Mouse (Mus musculus): ENCODE data around the gene Gm5269.

The Gm5269 gene

DNA sequence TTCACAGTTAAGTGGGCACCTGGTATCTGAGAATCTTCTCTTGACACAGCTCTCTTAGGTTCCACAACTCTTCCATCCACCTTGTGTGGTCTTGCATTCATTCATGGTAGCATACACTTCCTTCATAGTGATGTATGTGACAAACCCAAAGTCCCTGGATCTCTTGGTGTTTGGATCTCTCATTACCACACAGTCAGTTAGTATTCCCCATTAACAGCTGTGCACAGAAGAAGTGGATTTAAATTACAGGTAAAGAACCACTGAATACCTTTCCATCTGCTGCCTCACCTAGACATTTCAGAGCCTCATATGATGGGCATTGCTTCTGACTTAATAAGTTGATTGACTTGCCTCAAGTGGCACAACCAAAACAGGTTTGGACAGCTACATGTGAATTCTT is at the start of gene Gm5269:
TSS of gene Gm5269 (minus strand) at position 101 of the 400 bp plus-strand sequence.
- no peak for DNase-seq (ENCODE audit: low read depth, low spot score)

DNA sequence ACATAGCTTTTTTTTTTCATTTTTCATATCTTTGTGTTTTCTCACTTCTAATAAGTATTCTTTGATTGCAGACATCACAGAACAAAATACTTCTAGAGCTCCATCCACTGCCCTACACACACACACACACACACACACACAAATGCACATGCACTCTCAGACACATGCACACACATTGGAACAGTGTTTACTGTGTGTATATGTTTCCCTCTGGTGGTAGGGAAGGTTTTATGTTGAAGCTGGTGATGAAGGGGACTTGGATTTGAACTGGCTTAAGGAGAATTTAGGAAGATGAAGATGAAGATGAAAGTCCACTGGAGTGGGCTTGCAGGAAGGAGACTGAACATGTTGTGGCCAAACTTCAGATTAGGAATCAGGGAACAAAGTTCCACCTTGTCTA is 41.1 kb upstream of the Gm5269 start:
- no peak for DNase-seq (ENCODE audit: low read depth, low spot score)

DNA sequence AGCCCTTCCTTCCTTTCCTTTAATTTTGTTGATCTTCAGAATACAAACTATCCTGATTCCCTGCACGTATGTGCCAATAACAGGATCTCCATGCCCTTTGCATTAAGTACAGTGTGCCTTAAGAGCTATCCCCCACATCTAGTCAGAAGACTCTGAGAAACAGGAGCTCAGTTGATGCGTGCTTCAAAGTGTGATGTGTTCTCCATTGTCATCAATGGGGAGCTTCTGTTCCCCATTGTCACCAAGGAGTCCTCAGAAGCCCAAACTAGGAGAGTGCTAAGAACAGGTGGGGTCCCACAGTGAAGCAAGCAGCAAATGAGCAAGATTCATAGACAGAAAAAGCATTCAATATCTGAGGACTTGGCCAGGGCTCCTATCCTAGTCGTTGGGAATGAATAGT is 36.8 kb upstream of the Gm5269 start:
- DNase-seq (ENCODE audit: low read depth, low spot score), result no peak

GRCm38 (mm10) chr1:45926393-45926763 is 36.3 kb upstream of the Gm5269 start, which contains the start of gene Slc40a1:
TSS of gene Slc40a1 (minus strand) at chr1:45926523.
- DNase-seq (ENCODE audit: low read depth, low spot score), result no peak

DNA sequence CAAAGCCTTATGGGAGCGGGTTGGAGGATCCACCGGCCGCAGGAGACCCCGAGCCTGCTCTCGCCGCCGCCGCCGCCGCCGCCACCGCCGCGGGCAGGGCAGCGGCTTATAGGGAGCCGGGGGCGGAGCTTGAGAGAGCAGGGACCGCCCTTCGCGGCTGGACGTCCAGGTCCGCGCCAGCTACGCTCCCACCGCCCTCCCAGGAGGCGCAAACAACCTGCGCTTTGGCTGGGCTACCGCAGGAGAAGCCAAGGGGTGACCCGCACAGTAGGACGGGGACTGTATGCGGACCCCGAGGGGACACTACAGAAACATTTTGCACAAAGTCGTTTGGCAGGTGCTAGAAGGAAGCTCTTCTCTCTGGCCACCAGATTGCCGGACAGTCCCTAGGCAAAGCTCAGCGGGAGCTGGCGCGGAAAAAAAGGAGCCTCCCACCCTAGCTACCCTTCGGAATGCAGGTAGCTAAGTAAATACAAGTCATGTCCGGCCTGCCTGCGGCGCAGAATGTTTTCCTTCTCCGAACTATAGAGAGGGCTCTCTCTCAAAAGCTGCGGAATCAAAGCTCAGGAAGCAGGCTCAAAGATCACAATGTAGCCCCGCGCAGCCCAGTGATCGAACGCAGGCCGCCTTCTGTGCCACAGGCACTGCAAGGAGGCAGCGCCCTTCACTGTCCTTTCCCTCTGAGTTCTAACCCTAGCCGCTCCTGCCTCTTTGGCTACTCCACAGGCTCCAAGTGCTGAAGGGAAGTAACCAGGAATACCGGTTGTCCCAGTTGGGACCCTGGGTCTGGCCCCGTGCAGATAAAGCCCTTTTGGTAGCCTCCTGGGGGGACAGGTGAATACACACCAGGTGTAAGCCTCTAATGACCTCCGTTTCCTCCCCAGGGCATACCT is 35.7 kb upstream of the Gm5269 start:
- peak; percentile 78 for DNase-seq (ENCODE audit: low read depth, low spot score)

- peak; percentile 10 for DNase-seq (ENCODE audit: low read depth, low spot score)
Measured at GRCm38 (mm10) chr1:45925131-45925499, 35.0 kb upstream of the Gm5269 start.

GRCm38 (mm10) chr1:45924516-45924915 is 34.4 kb upstream of the Gm5269 start:
- no peak for DNase-seq (ENCODE audit: low read depth, low spot score)

DNA sequence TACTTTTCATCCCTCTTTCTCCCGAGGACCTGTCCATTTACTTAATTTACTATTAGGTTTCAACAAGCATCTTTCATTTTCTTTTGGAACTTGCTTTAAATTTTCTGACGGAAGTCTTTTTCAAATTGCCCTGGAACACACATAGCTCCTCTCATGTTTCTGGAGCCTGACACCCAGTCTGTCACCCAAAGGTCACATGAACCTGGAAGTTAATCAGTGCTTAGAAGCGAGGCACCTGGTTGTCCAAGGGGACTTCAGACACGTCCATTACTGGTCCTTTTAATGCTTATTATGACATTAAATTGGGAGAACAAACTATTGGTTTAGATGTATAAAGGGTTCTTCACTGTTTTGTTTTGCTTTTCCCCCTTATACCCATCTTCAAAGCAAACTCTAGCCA is 33.2 kb upstream of the Gm5269 start:
- DNase-seq (ENCODE audit: low read depth, low spot score), result no peak

DNA sequence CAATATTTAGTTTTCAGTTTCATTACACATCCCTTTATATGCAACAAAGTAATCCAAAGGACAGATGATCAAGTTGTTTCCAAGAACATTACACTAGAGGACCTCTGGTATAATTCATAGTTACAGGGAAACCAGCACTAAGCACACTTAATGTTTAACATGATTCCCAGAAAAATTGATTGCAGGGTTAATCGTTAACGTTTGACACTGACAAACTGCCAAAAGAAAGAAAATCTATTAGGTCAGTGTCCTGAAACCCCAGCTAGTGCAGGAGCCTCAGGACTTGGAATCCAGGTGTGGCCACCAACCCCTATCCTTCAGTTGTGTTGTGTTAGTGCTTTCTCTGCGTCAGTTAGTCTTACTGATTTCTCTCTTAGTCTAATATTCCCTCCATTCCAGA is 30.6 kb upstream of the Gm5269 start:
- DNase-seq (ENCODE audit: low read depth, low spot score), result no peak

GRCm38 (mm10) chr1:45919752-45920151 is 29.7 kb upstream of the Gm5269 start:
- DNase-seq (ENCODE audit: low read depth, low spot score), result no peak

GRCm38 (mm10) chr1:45917136-45917803 is 27.2 kb upstream of the Gm5269 start:
- DNase-seq (ENCODE audit: low read depth, low spot score), result no peak

- no peak for DNase-seq (ENCODE audit: low read depth, low spot score)
Measured at GRCm38 (mm10) chr1:45916174-45916573, 26.1 kb upstream of the Gm5269 start.

DNA sequence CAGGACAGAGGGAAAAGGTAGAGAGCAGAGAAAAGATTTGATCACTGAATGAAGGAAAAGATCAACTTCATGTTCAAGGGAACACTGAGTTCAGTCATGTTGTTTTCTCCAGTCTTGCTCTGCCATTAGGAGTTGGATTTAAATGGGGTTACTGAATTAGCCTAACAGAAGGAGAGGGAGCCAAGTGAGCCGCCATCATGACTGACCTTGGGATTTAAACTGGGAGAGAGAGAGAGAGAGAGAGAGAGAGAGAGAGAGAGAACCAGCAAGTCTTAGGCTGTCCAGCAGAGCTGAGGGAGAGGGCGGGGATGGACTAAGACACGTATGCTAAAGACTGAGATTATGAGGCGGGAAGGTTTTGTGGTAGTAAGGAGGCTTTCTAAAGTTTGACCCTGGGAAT is 24.2 kb upstream of the Gm5269 start:
- DNase-seq (ENCODE audit: low read depth, low spot score), result no peak

GRCm38 (mm10) chr1:45905107-45905821 is 15.2 kb upstream of the Gm5269 start:
- peak; percentile 12 for DNase-seq (ENCODE audit: low read depth, low spot score)

DNA sequence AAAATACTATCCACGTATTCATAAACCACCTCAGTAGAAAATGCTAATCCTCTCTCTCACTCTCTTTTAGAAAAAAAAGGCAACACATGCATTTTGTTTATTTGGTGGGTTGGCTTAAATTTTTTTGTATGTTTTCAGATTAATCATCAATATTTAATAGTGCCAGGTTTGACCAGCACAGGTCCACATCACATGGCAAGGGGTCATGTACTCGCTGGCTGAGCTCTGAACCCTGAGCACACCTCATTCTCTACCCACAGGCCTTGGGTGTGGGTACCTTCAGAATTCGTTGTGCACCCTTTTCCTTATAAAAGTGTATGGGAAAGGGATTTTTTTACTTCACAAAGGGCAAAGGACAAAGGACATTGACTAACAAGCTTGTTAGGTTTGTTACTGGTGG is 14.1 kb upstream of the Gm5269 start:
- no peak for DNase-seq (ENCODE audit: low read depth, low spot score)

DNA sequence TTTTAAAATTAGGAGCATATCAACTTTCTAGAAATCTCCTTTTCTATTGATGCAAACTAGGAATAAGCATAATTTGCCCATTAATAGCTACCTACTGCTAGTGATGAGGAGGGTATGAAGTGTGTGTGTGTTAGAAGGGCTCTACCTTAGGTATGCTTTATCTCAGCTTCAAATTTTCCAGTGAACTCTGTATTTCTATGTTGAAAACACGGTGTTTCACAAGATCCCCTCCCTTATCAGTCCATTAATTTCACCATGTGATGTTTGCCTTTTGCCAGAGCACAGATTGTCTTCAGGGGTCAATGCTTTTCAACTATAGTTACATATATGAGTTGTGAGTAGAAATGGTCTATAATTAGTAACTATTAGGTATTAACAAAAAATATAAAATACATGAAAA is 8.0 kb upstream of the Gm5269 start:
- no peak for DNase-seq (ENCODE audit: low read depth, low spot score)

- no peak for DNase-seq (ENCODE audit: low read depth, low spot score)
Measured at GRCm38 (mm10) chr1:45894168-45894912, 4.3 kb upstream of the Gm5269 start.

DNA sequence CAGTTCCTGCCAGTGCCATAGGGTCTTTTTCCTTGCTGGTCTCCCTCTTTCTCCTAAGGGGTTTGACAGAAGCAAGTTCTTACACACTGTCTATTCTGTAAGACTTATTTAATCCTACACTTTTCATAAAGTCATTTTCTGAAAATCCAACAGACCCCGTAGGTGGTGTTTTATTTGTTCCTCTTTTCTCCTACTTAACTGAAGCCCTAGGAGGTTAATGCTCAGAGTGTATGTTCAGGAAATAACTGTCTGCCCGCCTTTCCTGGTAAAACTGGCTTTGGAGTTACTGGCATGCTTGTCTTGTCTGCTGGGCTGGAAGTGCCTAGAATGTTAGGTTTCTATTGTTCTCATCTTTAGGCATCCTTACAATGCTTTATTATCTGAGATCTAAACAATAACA is 1.9 kb upstream of the Gm5269 start:
- no peak for DNase-seq (ENCODE audit: low read depth, low spot score)

- DNase-seq (ENCODE audit: low read depth, low spot score), result no peak
Measured at GRCm38 (mm10) chr1:45886800-45887199, 3.3 kb downstream of the Gm5269 start.

DNA sequence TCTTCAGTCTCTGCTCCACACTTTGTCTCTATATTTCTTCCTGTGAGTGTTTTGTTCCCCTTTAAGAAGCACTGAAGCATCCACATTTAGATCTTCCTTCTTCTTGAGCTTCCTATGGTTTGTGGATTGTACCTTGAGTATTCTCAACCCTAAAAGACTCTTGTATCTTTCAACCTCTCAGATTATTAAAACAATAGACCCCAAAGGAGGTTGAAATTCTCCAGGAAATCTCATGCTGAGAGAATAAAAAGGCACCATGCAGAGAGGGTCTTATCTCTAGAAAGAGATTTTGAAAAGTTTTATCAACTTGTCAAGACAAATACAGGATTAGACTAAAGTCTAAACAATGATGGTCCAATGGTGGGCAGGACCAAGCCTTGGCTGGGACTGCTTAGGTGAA is 6.7 kb downstream of the Gm5269 start:
- no peak for DNase-seq (ENCODE audit: low read depth, low spot score)

DNA sequence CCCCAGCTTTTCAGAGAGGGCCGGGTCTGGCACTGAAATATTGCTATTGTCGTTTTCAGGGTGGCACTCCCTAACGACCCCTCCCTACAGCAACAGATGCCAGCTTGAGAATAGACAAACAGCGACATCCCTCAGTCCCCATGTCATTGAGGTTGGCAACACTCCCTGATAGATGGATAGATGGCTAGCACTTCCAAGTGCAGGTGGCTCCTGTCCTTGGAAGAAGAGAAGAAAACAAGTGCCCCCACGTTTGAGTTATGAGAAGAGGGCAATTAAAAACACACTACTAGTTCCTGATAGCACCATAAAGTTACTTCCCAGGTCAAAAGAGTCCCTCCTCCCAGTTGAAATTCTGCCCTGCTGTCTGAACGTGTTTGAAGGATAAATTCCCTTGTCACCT is 8.0 kb downstream of the Gm5269 start:
- no peak for DNase-seq (ENCODE audit: low read depth, low spot score)

Data from brain, adult 2 months (tissue).